Mouse (Mus musculus) gastrocnemius, postnatal 14 days (tissue): ENCODE measurements around the gene Olfr1440. TPM values are rescaled to one million over a fixed set of nuclear protein-coding genes. Genes with fewer than 3 reads are reported as not detected.

Experiments
- total RNA-seq, 2 experiments: library from RNA; stranded (reverse); gene quantifications; 2 replicates each; pipeline ENCODE4 v1.2.3; 2021

Olfr1440 gene
- total RNA-seq, 2 experiments from 2014 or later: not detected

Other genes with a start within 250 kb of the Olfr1440 start
- gene Olfr1555-ps1, start 217.2 kb upstream of the Olfr1440 start, total RNA-seq: not detected
- gene Olfr1431, start 186.6 kb upstream of the Olfr1440 start, total RNA-seq: not detected
- gene Olfr1432, start 154.7 kb upstream of the Olfr1440 start, total RNA-seq: not detected
- gene Olfr262, start 145.6 kb upstream of the Olfr1440 start, total RNA-seq: not detected
- not detected for gene Olfr235, start 126.2 kb upstream of the Olfr1440 start, total RNA-seq
- not detected for gene Olfr1434, start 107.4 kb upstream of the Olfr1440 start, total RNA-seq
- not detected for gene Olfr1436, start 88.1 kb upstream of the Olfr1440 start, total RNA-seq
- not detected for gene Olfr1437, start 62.2 kb upstream of the Olfr1440 start, total RNA-seq
- not detected for gene Olfr1438-ps1, start 51.4 kb upstream of the Olfr1440 start, total RNA-seq
- gene Olfr1441, start 30.2 kb downstream of the Olfr1440 start, total RNA-seq: not detected
- gene Pfpl, start 40.6 kb downstream of the Olfr1440 start, total RNA-seq: not detected
- 1 to 10 TPM; 1.5 to 1.6 TPM for gene Mpeg1, start 73.5 kb downstream of the Olfr1440 start, total RNA-seq
- gene Dtx4, start 114.2 kb downstream of the Olfr1440 start, total RNA-seq: 10 to 100 TPM; 10.1 to 14.1 TPM
- gene Fam111a, start 158.5 kb downstream of the Olfr1440 start, total RNA-seq: 1 to 10 TPM; 3.9 to 5.5 TPM
- gene Gm4952, start 212.7 kb downstream of the Olfr1440 start, total RNA-seq: not detected
- under 1 TPM in 1 of 2 experiments, not detected in 1; 0.06 TPM for gene Glyat, start 246.0 kb downstream of the Olfr1440 start, total RNA-seq